Mouse (Mus musculus) cortical plate, adult 2 months (tissue): ENCODE data around the gene Eif5a. TPM values are rescaled to one million over a fixed set of nuclear protein-coding genes. Genes with fewer than 3 reads are reported as not detected.

Source experiments
- H3K27ac ChIP-seq: fragments of 200-500 bp; 2 replicates; pipeline ENCODE4 v1.5.1; 2012; ENCODE audit warnings: low read length, control low read depth, inconsistent platforms; ENCODE audit not compliant: insufficient read depth
- H3K4me1 ChIP-seq: fragments of 200-500 bp; 2 replicates; pipeline ENCODE4 v1.6.1; 2011; ENCODE audit warnings: low read length; ENCODE audit not compliant: control insufficient read depth, insufficient read depth
- H3K4me3 ChIP-seq: fragments of 200-500 bp; 2 replicates; pipeline ENCODE4 v1.5.1; 2011; ENCODE audit warnings: mild to moderate bottlenecking, low read length, control low read depth; ENCODE audit not compliant: insufficient read depth
- CTCF ChIP-seq: fragments of 200-500 bp; IDR thresholded peaks from 2 replicates; pipeline ENCODE4 v1.5.1; 2011; ENCODE audit warnings: mild to moderate bottlenecking, control low read depth, low read length; ENCODE audit not compliant: insufficient read depth; ENCODE audit errors: extremely low read depth
- POLR2A ChIP-seq: fragments of 200-500 bp; IDR thresholded peaks from 2 replicates; pipeline ENCODE4 v1.6.1; 2011; ENCODE audit warnings: mild to moderate bottlenecking, low read length, control low read depth; ENCODE audit not compliant: insufficient read depth; ENCODE audit errors: extremely low read depth
- polyA plus RNA-seq: library from polyadenylated mRNA; depleted of rRNA; stranded (reverse); fragments of >200 nt; gene quantifications from 2 replicates; pipeline ENCODE4 v1.2.3, GENCODE M21; 2012; rRNA removed

The Eif5a gene
- polyA plus RNA-seq, 1 experiment = 581 TPM

DNA sequence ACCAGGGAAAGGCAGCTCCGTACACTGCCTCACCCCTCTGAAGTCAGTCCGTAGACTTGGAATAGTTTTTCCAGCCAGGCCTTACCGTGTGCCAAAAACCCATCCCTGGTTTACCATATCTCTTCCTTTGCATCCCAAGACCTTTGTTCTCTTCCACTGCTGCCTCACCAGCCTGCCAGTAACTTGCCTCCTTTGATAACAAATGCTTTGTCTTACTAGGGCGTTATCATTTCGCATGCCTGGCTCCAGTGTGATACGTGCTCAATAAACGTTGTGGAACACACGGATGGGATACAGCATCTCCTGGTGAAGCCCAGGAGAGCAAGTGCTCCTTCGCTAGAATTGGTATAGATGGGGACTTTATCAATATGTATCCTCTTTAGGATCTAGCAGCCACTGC, 54.4 kb downstream of the Eif5a start:
- no peak for TF ChIP-seq POLR2A
- TF ChIP-seq CTCF = no peak
- no peak overlapping the region for H3K27ac ChIP-seq
- H3K4me3 ChIP-seq = no peak overlapping the region
- peaks cover 2% of the 10 kb centered on the region; the same call in 1 of the 2 replicates for H3K4me1 ChIP-seq

Other genes starting within 250 kb of the Eif5a start
- gene Eif4a1, start 249.5 kb downstream of the Eif5a start, polyA plus RNA-seq = 323 and 335 TPM in 2 replicates
- 120 and 133 TPM in 2 replicates for gene Senp3, start 239.9 kb downstream of the Eif5a start, polyA plus RNA-seq
- gene Tnfsf13, start 236.2 kb downstream of the Eif5a start, polyA plus RNA-seq = 6.1 and 7.5 TPM in 2 replicates
- 19.8 and 22.5 TPM in 2 replicates for gene Tnfsf12, start 226.1 kb downstream of the Eif5a start, polyA plus RNA-seq
- gene Tnfsfm13, start 225.9 kb downstream of the Eif5a start, polyA plus RNA-seq = 3.8 and 4.3 TPM in 2 replicates
- gene Polr2a, start 163.3 kb downstream of the Eif5a start, polyA plus RNA-seq = 21.7 and 23.2 TPM in 2 replicates
- gene Slc35g3, start 160.0 kb downstream of the Eif5a start, polyA plus RNA-seq = 0.06 TPM in 1 of 2 replicates, not detected in the other
- gene Zbtb4, start 156.0 kb downstream of the Eif5a start, polyA plus RNA-seq = 56.7 and 58.2 TPM in 2 replicates
- 1.4 and 2.1 TPM in 2 replicates for gene Chrnb1, start 126.0 kb downstream of the Eif5a start, polyA plus RNA-seq
- 17.3 and 17.6 TPM in 2 replicates for gene Fgf11, start 120.1 kb downstream of the Eif5a start, polyA plus RNA-seq
- gene Tmem102, start 116.3 kb downstream of the Eif5a start, polyA plus RNA-seq = 0.06 TPM in 1 of 2 replicates, not detected in the other
- gene Gm39566, start 106.7 kb downstream of the Eif5a start, polyA plus RNA-seq = not detected in 2 replicates
- gene Spem2, start 103.5 kb downstream of the Eif5a start, polyA plus RNA-seq = not detected in 2 replicates
- 0.10 and 0.15 TPM in 2 replicates for gene Spem1, start 99.8 kb downstream of the Eif5a start, polyA plus RNA-seq
- 112 and 116 TPM in 2 replicates for gene Nlgn2, start 84.2 kb downstream of the Eif5a start, polyA plus RNA-seq
- 234 and 244 TPM in 2 replicates for gene Tmem256, start 83.4 kb downstream of the Eif5a start, polyA plus RNA-seq
- gene Plscr3, start 75.6 kb downstream of the Eif5a start, polyA plus RNA-seq = 35.3 and 36.5 TPM in 2 replicates
- gene Tnk1, start 63.2 kb downstream of the Eif5a start, polyA plus RNA-seq = 0.08 and 0.25 TPM in 2 replicates
- not detected in 2 replicates for gene Tmem95, start 43.9 kb downstream of the Eif5a start, polyA plus RNA-seq
- 1.5 and 1.7 TPM in 2 replicates for gene Kctd11, start 40.6 kb downstream of the Eif5a start, polyA plus RNA-seq
- 0.13 and 0.26 TPM in 2 replicates for gene Acap1, start 26.4 kb downstream of the Eif5a start, polyA plus RNA-seq
- 0.19 and 0.38 TPM in 2 replicates for gene 2810408A11Rik, start 21.0 kb downstream of the Eif5a start, polyA plus RNA-seq
- 98.3 and 107 TPM in 2 replicates for gene Neurl4, start 20.9 kb downstream of the Eif5a start, polyA plus RNA-seq
- 53.5 and 55.2 TPM in 2 replicates for gene Gps2, start 8.1 kb downstream of the Eif5a start, polyA plus RNA-seq
- 18.1 and 21.1 TPM in 2 replicates for gene Ybx2, start 13.8 kb upstream of the Eif5a start, polyA plus RNA-seq
- gene Slc2a4, start 26.2 kb upstream of the Eif5a start, polyA plus RNA-seq = 1.5 and 1.7 TPM in 2 replicates
- not detected in 2 replicates for gene Cldn7, start 42.8 kb upstream of the Eif5a start, polyA plus RNA-seq
- 121 and 139 TPM in 2 replicates for gene Ctdnep1, start 59.2 kb upstream of the Eif5a start, polyA plus RNA-seq
- 121 and 126 TPM in 2 replicates for gene Elp5, start 60.6 kb upstream of the Eif5a start, polyA plus RNA-seq
- gene Gabarap, start 69.2 kb upstream of the Eif5a start, polyA plus RNA-seq = 330 and 334 TPM in 2 replicates
- 37.6 and 38.2 TPM in 2 replicates for gene Phf23, start 73.8 kb upstream of the Eif5a start, polyA plus RNA-seq
- gene Dvl2, start 78.6 kb upstream of the Eif5a start, polyA plus RNA-seq = 26.9 and 30.4 TPM in 2 replicates
- 66.5 and 71.6 TPM in 2 replicates for gene Acadvl, start 93.5 kb upstream of the Eif5a start, polyA plus RNA-seq
- gene Dlg4, start 95.0 kb upstream of the Eif5a start, polyA plus RNA-seq = 816 and 828 TPM in 2 replicates
- 2.3 and 3.5 TPM in 2 replicates for gene Asgr1, start 132.1 kb upstream of the Eif5a start, polyA plus RNA-seq
- gene Asgr2, start 170.7 kb upstream of the Eif5a start, polyA plus RNA-seq = 0.23 TPM in 2 replicates
- gene Mgl2, start 208.4 kb upstream of the Eif5a start, polyA plus RNA-seq = 0.63 and 0.95 TPM in 2 replicates
- gene Clec10a, start 234.2 kb upstream of the Eif5a start, polyA plus RNA-seq = 1.1 and 1.6 TPM in 2 replicates